Mouse (Mus musculus) MEL (cell line): ENCODE measurements around the gene Ell. TPM values are rescaled to one million over a fixed set of nuclear protein-coding genes. Genes with fewer than 3 reads are reported as not detected.
A peak's percentile ranks its signal among the peaks of the same experiment; 100 is the strongest.

Experiments
- DNase-seq: peaks from one replicate; pipeline ENCODE4 v3.0.0; 2011; ENCODE audit warnings: low read depth, low spot score
- H3K27ac ChIP-seq: 2 replicates; pipeline ENCODE4 v1.5.1; 2012; ENCODE audit warnings: low read depth, mild to moderate bottlenecking, control low read depth, low read length, moderate library complexity; ENCODE audit not compliant: control insufficient read depth
- H3K27me3 ChIP-seq, 2 experiments: fragments of 150-350 bp in 1 of 2; sonication (generic) in 1 of 2; 2 replicates each; pipeline ENCODE4 v1.6.1; 2012; ENCODE audit warnings: low read length in 2 of 2, mild to moderate bottlenecking in 2 of 2, improper control_type of control experiment in 1 of 2, moderate library complexity in 1 of 2; ENCODE audit not compliant: insufficient read depth in 2 of 2, control insufficient read depth in 1 of 2
- H3K36me3 ChIP-seq, 2 experiments: 2 replicates each; pipeline ENCODE4 v1.6.1; 2012 to 2014; ENCODE audit warnings: low read length in 2 of 2, improper control_type of control experiment in 1 of 2, inconsistent platforms in 1 of 2, mild to moderate bottlenecking in 1 of 2; ENCODE audit not compliant: insufficient read depth in 2 of 2, control insufficient read depth in 1 of 2
- H3K4me1 ChIP-seq, 2 experiments: fragments of 150-350 bp in 1 of 2; sonication (generic) in 1 of 2; 2 replicates each; pipeline ENCODE4 v1.6.1; 2012; ENCODE audit warnings: low read length in 2 of 2, improper control_type of control experiment in 1 of 2, mild to moderate bottlenecking in 1 of 2; ENCODE audit not compliant: insufficient read depth in 2 of 2, control insufficient read depth in 1 of 2
- H3K4me3 ChIP-seq, 2 experiments: fragments of 150-350 bp in 1 of 2; sonication (generic) in 1 of 2; 2 replicates each; pipeline ENCODE4 v1.5.1; 2012; ENCODE audit warnings: low read depth in 2 of 2, low read length in 2 of 2, mild to moderate bottlenecking in 2 of 2, moderate library complexity in 2 of 2, control low read depth in 1 of 2, improper control_type of control experiment in 1 of 2; ENCODE audit not compliant: control insufficient read depth in 1 of 2, insufficient read depth in 1 of 2
- H3K79me2 ChIP-seq: 2 replicates; pipeline ENCODE4 v1.6.1; 2012; ENCODE audit warnings: mild to moderate bottlenecking, low read length, moderate library complexity; ENCODE audit not compliant: control insufficient read depth, poor library complexity, insufficient read depth
- H3K9ac ChIP-seq: 2 replicates; pipeline ENCODE4 v1.6.1; 2012; ENCODE audit warnings: low read depth, mild to moderate bottlenecking, control low read depth, low read length, moderate library complexity; ENCODE audit not compliant: control insufficient read depth, poor library complexity, severe bottlenecking
- H3K9me3 ChIP-seq: fragments of 150-350 bp; sonication (generic); replicated peaks from 2 replicates; pipeline ENCODE4 v1.6.1; 2012; ENCODE audit warnings: mild to moderate bottlenecking, low read length, improper control_type of control experiment, moderate library complexity; ENCODE audit not compliant: insufficient read depth
- BHLHE40 ChIP-seq: IDR thresholded peaks from 2 replicates; pipeline ENCODE4 v1.6.1; 2012; ENCODE audit warnings: low read depth, mild to moderate bottlenecking, inconsistent platforms, low read length, improper control_type of control experiment, borderline replicate concordance
- CHD2 ChIP-seq: IDR thresholded peaks from 2 replicates; pipeline ENCODE4 v1.6.1; 2011; ENCODE audit warnings: low read length, improper control_type of control experiment
- CTCF ChIP-seq, 3 experiments: IDR thresholded peaks in 2 of 3; conservative IDR thresholded peaks in 1 of 3; 2 replicates each; pipeline ENCODE4 v1.5.1; 2011 to 2012; ENCODE audit warnings: low read length in 3 of 3, low read depth in 2 of 3, mild to moderate bottlenecking in 2 of 3, improper control_type of control experiment in 1 of 3, inconsistent platforms in 1 of 3, mixed read lengths in 1 of 3, moderate library complexity in 1 of 3; ENCODE audit not compliant: control insufficient read depth in 1 of 3, insufficient read depth in 1 of 3, poor library complexity in 1 of 3, severe bottlenecking in 1 of 3
- ELF1 ChIP-seq: IDR thresholded peaks from 2 replicates; pipeline ENCODE4 v1.6.1; 2014; ENCODE audit warnings: low read depth, mild to moderate bottlenecking, inconsistent platforms, low read length, improper control_type of control experiment, moderate library complexity
- ETS1 ChIP-seq: IDR thresholded peaks from 2 replicates; pipeline ENCODE4 v1.6.1; 2012; ENCODE audit warnings: low read depth, mild to moderate bottlenecking, inconsistent platforms, low read length, improper control_type of control experiment, moderate library complexity
- GATA1 ChIP-seq: IDR thresholded peaks from 2 replicates; pipeline ENCODE4 v1.6.1; 2011; ENCODE audit warnings: low read depth, low read length, improper control_type of control experiment
- HCFC1 ChIP-seq: IDR thresholded peaks from 2 replicates; pipeline ENCODE4 v1.6.1; 2012; ENCODE audit warnings: low read depth, mild to moderate bottlenecking, inconsistent platforms, low read length, improper control_type of control experiment, moderate library complexity
- MAX ChIP-seq: IDR thresholded peaks from 2 replicates; pipeline ENCODE4 v1.6.1; 2011; ENCODE audit warnings: low read length, improper control_type of control experiment
- MAZ ChIP-seq: IDR thresholded peaks from 2 replicates; pipeline ENCODE4 v1.6.1; 2012; ENCODE audit warnings: low read depth, mild to moderate bottlenecking, inconsistent platforms, low read length, improper control_type of control experiment
- MEF2A ChIP-seq: IDR thresholded peaks from 2 replicates; pipeline ENCODE4 v1.6.1; 2014; ENCODE audit warnings: low read depth, mild to moderate bottlenecking, inconsistent platforms, low read length, improper control_type of control experiment; ENCODE audit not compliant: poor library complexity, insufficient replicate concordance, severe bottlenecking; ENCODE audit errors: extremely low read depth
- MXI1 ChIP-seq: IDR thresholded peaks from 2 replicates; pipeline ENCODE4 v1.6.1; 2011; ENCODE audit warnings: mild to moderate bottlenecking, low read depth, low read length, improper control_type of control experiment
- MYB ChIP-seq: IDR thresholded peaks from 2 replicates; pipeline ENCODE4 v1.6.1; 2011; ENCODE audit warnings: mild to moderate bottlenecking, low read depth, low read length, improper control_type of control experiment
- MYC ChIP-seq: IDR thresholded peaks from 2 replicates; pipeline ENCODE4 v1.6.1; 2011; ENCODE audit warnings: low read depth, mild to moderate bottlenecking, low read length, improper control_type of control experiment, moderate library complexity
- NELFE ChIP-seq: IDR thresholded peaks from 2 replicates; pipeline ENCODE4 v1.6.1; 2011; ENCODE audit warnings: low read depth, low read length, improper control_type of control experiment
- NRF1 ChIP-seq: IDR thresholded peaks from 2 replicates; pipeline ENCODE4 v1.6.1; 2014; ENCODE audit warnings: low read depth, mild to moderate bottlenecking, inconsistent platforms, low read length, improper control_type of control experiment, moderate library complexity; ENCODE audit not compliant: poor library complexity, insufficient read depth, severe bottlenecking
- POLR2A ChIP-seq, 2 experiments: IDR thresholded peaks; 2 replicates each; pipeline ENCODE4 v1.6.1; 2011 to 2012; ENCODE audit warnings: low read length in 2 of 2, mild to moderate bottlenecking in 2 of 2, control low read depth in 1 of 2, improper control_type of control experiment in 1 of 2, low read depth in 1 of 2, moderate library complexity in 1 of 2; ENCODE audit not compliant: control insufficient read depth in 1 of 2, insufficient read depth in 1 of 2, poor library complexity in 1 of 2
- POLR2AphosphoS2 ChIP-seq: IDR thresholded peaks from 2 replicates; pipeline ENCODE4 v1.6.1; 2011; ENCODE audit warnings: low read length, improper control_type of control experiment
- RAD21 ChIP-seq: IDR thresholded peaks from 2 replicates; pipeline ENCODE4 v1.6.1; 2011; ENCODE audit warnings: mild to moderate bottlenecking, low read depth, low read length, improper control_type of control experiment
- RCOR1 ChIP-seq: IDR thresholded peaks from 2 replicates; pipeline ENCODE4 v1.6.1; 2012; ENCODE audit warnings: low read depth, mild to moderate bottlenecking, inconsistent platforms, low read length, improper control_type of control experiment
- SIN3A ChIP-seq: IDR thresholded peaks from 2 replicates; pipeline ENCODE4 v1.6.1; 2012; ENCODE audit warnings: low read length, improper control_type of control experiment, inconsistent platforms
- SMC3 ChIP-seq: IDR thresholded peaks from 2 replicates; pipeline ENCODE4 v1.6.1; 2011; ENCODE audit warnings: low read depth, low read length, improper control_type of control experiment
- TBP ChIP-seq: IDR thresholded peaks from 2 replicates; pipeline ENCODE4 v1.8.0; 2011; ENCODE audit warnings: low read depth, low read length, improper control_type of control experiment
- TCF12 ChIP-seq: IDR thresholded peaks from 2 replicates; pipeline ENCODE4 v1.6.1; 2014; ENCODE audit warnings: low read depth, mild to moderate bottlenecking, inconsistent platforms, low read length, improper control_type of control experiment, moderate library complexity
- UBTF ChIP-seq: IDR thresholded peaks from 2 replicates; pipeline ENCODE4 v1.6.1; 2012; ENCODE audit warnings: low read depth, mild to moderate bottlenecking, inconsistent platforms, low read length, improper control_type of control experiment, moderate library complexity, borderline replicate concordance; ENCODE audit not compliant: insufficient read depth
- USF1 ChIP-seq: IDR thresholded peaks from 2 replicates; pipeline ENCODE4 v1.6.1; 2014; ENCODE audit warnings: low read depth, mild to moderate bottlenecking, inconsistent platforms, low read length, improper control_type of control experiment, moderate library complexity
- ZC3H11A ChIP-seq: IDR thresholded peaks from 2 replicates; pipeline ENCODE4 v1.6.1; 2012; ENCODE audit warnings: low read depth, mild to moderate bottlenecking, inconsistent platforms, low read length, improper control_type of control experiment
- ZMIZ1 ChIP-seq: IDR thresholded peaks from 2 replicates; pipeline ENCODE4 v1.6.1; 2012; ENCODE audit warnings: low read depth, mild to moderate bottlenecking, inconsistent platforms, low read length, improper control_type of control experiment, moderate library complexity
- ZNF384 ChIP-seq: IDR thresholded peaks from 2 replicates; pipeline ENCODE4 v1.6.1; 2012; ENCODE audit warnings: low read depth, mild to moderate bottlenecking, inconsistent platforms, low read length, improper control_type of control experiment
- polyA plus RNA-seq, 2 experiments: library from polyadenylated mRNA; stranded (reverse) in 1 of 2; unstranded in 1 of 2; fragments of >175 nt in 1 of 2; fragments of >200 nt in 1 of 2; gene quantifications; 2 replicates each; pipeline versions ENCODE4 v1.2.1 to v1.2.4; 2012; ENCODE audit warnings: low replicate concordance in 2 of 2, low read depth in 1 of 2; ENCODE audit not compliant: insufficient read length in 2 of 2, insufficient read depth in 1 of 2, missing spikeins in 1 of 2
- total RNA-seq: library from RNA; depleted of rRNA; stranded (reverse); fragments of 300-350 nt; gene quantifications from 2 replicates; pipeline ENCODE4 v1.2.3, GENCODE M21; 2012

Gene Ell
- total and polyA plus RNA-seq, 3 experiments, result 12.4 to 25.9 TPM; not detected in 1

GRCm38 (mm10) chr8:70593961-70594609, 54.8 kb downstream of the Ell start, which contains the start of gene Isyna1:
Isyna1 (plus strand) TSS chr8:70594373.
- peak within 1 kb of the TSS; percentile 92 for H3K9ac ChIP-seq
- peaks cover 3 to 11% of the 10 kb centered on the region in 2 experiments; a peak in 3 of 4 replicates for H3K4me1 ChIP-seq
- peak within 1 kb of the TSS; percentile 67 for H3K27ac ChIP-seq
- peak within 1 kb of the TSS; percentile 79 to 95 for H3K4me3 ChIP-seq
- no peak for TF ChIP-seq USF1
- TF ChIP-seq ZNF384, result no peak
- no peak for TF ChIP-seq CTCF (IDR thresholded peaks at IDR 0.05 in 2 of 3, conservative IDR thresholded peaks at IDR 0.05 in 1 of 3; ENCODE audit: control insufficient read depth in 1 of 3, insufficient read depth in 1 of 3, low read depth in 2 of 3, low read length in 3 of 3, poor library complexity in 1 of 3, severe bottlenecking in 1 of 3)
- no peak for TF ChIP-seq RAD21
- TF ChIP-seq MEF2A, result no peak
- no peak for TF ChIP-seq CHD2
- TF ChIP-seq SIN3A, result peak; percentile 65; the same call in 1 of the 2 replicates
- no peak for TF ChIP-seq ZC3H11A
- peak; percentile 89 for TF ChIP-seq ELF1
- TF ChIP-seq POLR2A (IDR thresholded peaks at IDR 0.05; ENCODE audit: control insufficient read depth in 1 of 2, insufficient read depth in 1 of 2, low read depth in 1 of 2, low read length in 2 of 2, poor library complexity in 1 of 2), result peak; percentile 70 to 93; a peak in 3 of 4 replicates
- no peak for TF ChIP-seq BHLHE40
- TF ChIP-seq HCFC1, result peak; percentile 78
- TF ChIP-seq POLR2AphosphoS2, result 0 out of 2 replicates have a peak, but pooled peaks have one; percentile 55
- TF ChIP-seq MAX, result peak; percentile 72
- TF ChIP-seq NRF1, result peak; percentile 89
- no peak for TF ChIP-seq ZMIZ1
- TF ChIP-seq MAZ, result no peak; the same call in 1 of the 2 replicates
- peak; percentile 86 for TF ChIP-seq MXI1
- TF ChIP-seq SMC3, result no peak
- TF ChIP-seq UBTF, result no peak
- TF ChIP-seq NELFE, result peak; percentile 85
- TF ChIP-seq RCOR1, result no peak
- 0 out of 2 replicates have a peak, but pooled peaks have one; percentile 11 for TF ChIP-seq TCF12
- peak; percentile 80 for TF ChIP-seq TBP
- peak; percentile 73 for TF ChIP-seq ETS1
- peak; percentile 56 for TF ChIP-seq GATA1
- 0 out of 2 replicates have a peak, but pooled peaks have one; percentile 18 for TF ChIP-seq MYC
- TF ChIP-seq MYB, result no peak
- H3K9me3 ChIP-seq, result no peaks in the 10 kb centered on the region
- H3K27me3 ChIP-seq, result no peaks in the 10 kb centered on the region
- peaks cover 7% of the 10 kb centered on the region for H3K79me2 ChIP-seq
- H3K36me3 ChIP-seq, result no peaks in the 10 kb centered on the region
- DNase-seq, result peak; percentile 99
